8 mouse cellular contexts compared by ENCODE assay signal in genomic region chr6:99026635-99027541, GRCm38 (mm10).
DNase-seq lines count a peak whose midpoint lies in the region; ATAC-seq and TF ChIP-seq lines count a peak whose summit lies in the region.

No protein-coding gene starts in this region.

- H3K27ac ChIP-seq in heart, adult 2 months: peak overlapping the region; percentile 82
- H3K27ac ChIP-seq in heart, embryonic 15.5 days: peak overlapping the region; percentile 94
- no peak overlapping the region; the same call in 1 of the 2 replicates for H3K27ac ChIP-seq in liver, embryonic 15.5 days (replicated peaks)
- H3K27ac ChIP-seq in neural tube, embryonic 15.5 days (replicated peaks): peak overlapping the region; percentile 81

- peak overlapping the region; percentile 68 for H3K4me2 ChIP-seq in heart, embryonic 15.5 days
- H3K4me2 ChIP-seq in liver, embryonic 15.5 days: peak overlapping the region; percentile 78
- peak overlapping the region; percentile 93 for H3K4me2 ChIP-seq in neural tube, embryonic 15.5 days

- no peaks in the 10 kb centered on the region for H3K27me3 ChIP-seq in heart, adult 2 months (ENCODE audit: control insufficient read depth, insufficient read depth, low read length)
- H3K27me3 ChIP-seq in heart, embryonic 15.5 days: no peaks in the 10 kb centered on the region
- peaks cover 22% of the 10 kb centered on the region for H3K27me3 ChIP-seq in liver, embryonic 15.5 days
- H3K27me3 ChIP-seq in neural tube, embryonic 15.5 days (replicated peaks): peaks cover 8% of the 10 kb centered on the region

- 0 out of 2 replicates have a peak, but pooled peaks cover 1% of the 10 kb centered on the region for H3K79me2 ChIP-seq in heart, adult 2 months (replicated peaks; ENCODE audit: control insufficient read depth, insufficient read depth, low read length)

- peak overlapping the region; percentile 82 for H3K9ac ChIP-seq in heart, adult 2 months (ENCODE audit: low read depth, low read length)
- H3K9ac ChIP-seq in heart, embryonic 15.5 days: peak overlapping the region; percentile 88
- H3K9ac ChIP-seq in liver, embryonic 15.5 days: no peak overlapping the region
- 0 out of 2 replicates have a peak overlapping the region, but pooled peaks have one; percentile 59 for H3K9ac ChIP-seq in neural tube, embryonic 15.5 days (replicated peaks)

- intact Hi-C loops in heart, adult 2 months (cut with DNase I): loop anchor here (5.0 kb wide), 1 partner anchor 495 kb away; the partner anchor contains the start of gene Foxp1

- no peak for TF ChIP-seq CTCF in heart, adult 2 months (IDR thresholded peaks at IDR 0.05)

- H3K4me1 ChIP-seq in heart, adult 2 months (ENCODE audit: control insufficient read depth, insufficient read depth, low read length): peaks cover 2% of the 10 kb centered on the region
- H3K4me1 ChIP-seq in heart, embryonic 15.5 days (replicated peaks): peaks cover 39% of the 10 kb centered on the region
- H3K4me1 ChIP-seq in liver, embryonic 15.5 days (replicated peaks): peaks cover 47% of the 10 kb centered on the region
- H3K4me1 ChIP-seq in neural tube, embryonic 15.5 days: peaks cover 35% of the 10 kb centered on the region

- peak; percentile 51 to 57 for DNase-seq in heart, adult 2 months
- no peak for DNase-seq in heart, postnatal 4 days
- no peak for DNase-seq in urinary bladder, postnatal 25 days (ENCODE audit: low spot score)

- ATAC-seq in activated CD4-positive, CD25-positive, alpha-beta regulatory T cell, adult 4 months: peak; percentile 16
- ATAC-seq in heart, embryonic 15.5 days (replicated peaks; ENCODE audit: insufficient number of reproducible peaks, insufficient read depth, low FRiP score, low read depth): no peak
- ATAC-seq in liver, embryonic 15.5 days (ENCODE audit: insufficient read depth): no peak
- no peak for ATAC-seq in neural tube, embryonic 15.5 days (ENCODE audit: low FRiP score)
- ATAC-seq in cerebellum, adult (ENCODE audit: insufficient number of reproducible peaks, low FRiP score, low TSS enrichment): no peak

- TF ChIP-seq POLR2A in heart, adult 2 months (IDR thresholded peaks at IDR 0.05; ENCODE audit: insufficient read depth, low read depth, low read length): no peak

- TF ChIP-seq EP300 in heart, adult 2 months (IDR thresholded peaks at IDR 0.05; ENCODE audit: insufficient read depth, low read depth, low read length): no peak

- H3K4me3 ChIP-seq in heart, adult 2 months: peak overlapping the region; percentile 87
- H3K4me3 ChIP-seq in heart, embryonic 15.5 days: peak overlapping the region; percentile 71
- peak overlapping the region; percentile 63 for H3K4me3 ChIP-seq in liver, embryonic 15.5 days (replicated peaks)
- H3K4me3 ChIP-seq in neural tube, embryonic 15.5 days (replicated peaks): peak overlapping the region; percentile 65

- peaks cover 16% of the 10 kb centered on the region for H3K36me3 ChIP-seq in heart, adult 2 months (ENCODE audit: control insufficient read depth, insufficient read depth, low read length)
- H3K36me3 ChIP-seq in heart, embryonic 15.5 days: no peaks in the 10 kb centered on the region
- no peaks in the 10 kb centered on the region for H3K36me3 ChIP-seq in liver, embryonic 15.5 days (replicated peaks)
- no peaks in the 10 kb centered on the region for H3K36me3 ChIP-seq in neural tube, embryonic 15.5 days

- H3K9me3 ChIP-seq in heart, embryonic 15.5 days (replicated peaks): no peaks in the 10 kb centered on the region
- H3K9me3 ChIP-seq in liver, embryonic 15.5 days (replicated peaks): no peaks in the 10 kb centered on the region
- H3K9me3 ChIP-seq in neural tube, embryonic 15.5 days (replicated peaks): no peaks in the 10 kb centered on the region

- 19% methylated on average over 19 of the region's 19 CpGs for WGBS in heart, adult 2 months
- 6% methylated on average over 19 of the region's 19 CpGs for WGBS in heart, embryonic 15.5 days
- 7% methylated on average over 19 of the region's 19 CpGs for WGBS in liver, embryonic 15.5 days (ENCODE audit: insufficient replicate concordance)
- 14% methylated on average over 19 of the region's 19 CpGs for WGBS in neural tube, embryonic 15.5 days

Comparison
In these comparisons a context has a peak if more than half of its experiments do, and no peak if none do; other contexts are left out.
1. DNase-seq: peak in heart, adult 2 months (2 of 2); none in heart, postnatal 4 days (single experiment) and urinary bladder, postnatal 25 days (single experiment).
2. Peak in every context shown above with its lines, with median percentiles within 50 percentile points of each other: H3K4me3 ChIP-seq and H3K4me2 ChIP-seq.